Mouse (Mus musculus): ENCODE results near the gene Midn. TPM values are rescaled to one million over a fixed set of nuclear protein-coding genes. Genes with fewer than 3 reads are reported as not detected.

Midn gene
- polyA plus RNA-seq, 1 experiment from 2014 or later = 5.7 TPM

- Histone ChIP-seq H3K4me3 (no peak overlapping the region), H3K36me3 (peaks cover 79% of the 10 kb centered on the region), H3K4me1 (peaks cover 58% of the 10 kb centered on the region), H3K27me3 (replicated peaks) (peaks cover 11% of the 10 kb centered on the region), H3K27ac (no peak overlapping the region), H3K4me2 (no peak overlapping the region), H3K9me3 (replicated peaks) (no peaks in the 10 kb centered on the region), H3K9ac (no peak overlapping the region)
- WGBS (ENCODE audit: insufficient replicate concordance) = 81% methylated on average over 18 of the region's 18 CpGs
- ATAC-seq = no peak
Observed at GRCm38 (mm10) chr10:80130403-80131031, 17.6 kb upstream of the Midn start.

DNA sequence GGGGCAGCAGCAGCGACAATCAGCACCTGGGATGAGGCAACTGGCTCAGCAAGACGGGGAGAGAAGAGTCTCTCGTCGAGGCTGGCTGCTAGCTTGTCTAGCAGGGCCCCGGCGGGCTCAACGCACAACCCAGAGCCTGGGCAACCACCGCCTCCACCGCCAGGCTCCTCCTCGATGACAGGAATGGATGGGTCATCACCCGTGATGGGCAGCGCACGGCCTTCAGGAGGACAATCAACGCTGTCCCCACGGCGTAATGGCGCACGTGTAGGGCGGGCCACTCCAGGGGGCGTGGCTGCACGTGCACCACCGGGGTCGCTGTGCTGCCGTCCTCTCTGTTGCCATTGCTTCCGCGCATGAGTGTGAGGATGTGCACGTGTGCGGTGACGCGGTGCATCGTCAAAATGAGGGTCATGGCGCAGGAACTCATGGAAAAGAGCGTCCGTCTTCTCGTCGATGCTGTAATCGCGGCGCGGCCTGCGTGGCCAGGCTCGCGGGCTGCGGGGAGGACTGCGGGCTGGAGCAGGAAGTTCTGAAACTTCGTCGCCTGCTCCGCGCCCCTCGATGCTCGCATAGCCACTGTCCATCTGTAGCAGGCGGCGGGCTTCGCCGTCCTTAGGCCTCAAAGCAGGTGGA, 16.6 kb upstream of the Midn start:
- Histone ChIP-seq H3K36me3 (peaks cover 70% of the 10 kb centered on the region), H3K27me3 (replicated peaks) (peaks cover 20% of the 10 kb centered on the region), H3K4me1 (peaks cover 51% of the 10 kb centered on the region), H3K4me2 (peak overlapping the region; percentile 31), H3K27ac (no peak overlapping the region), H3K9me3 (replicated peaks) (no peaks in the 10 kb centered on the region), H3K4me3 (no peak overlapping the region), H3K9ac (no peak overlapping the region)
- ATAC-seq = no peak
- WGBS (ENCODE audit: insufficient replicate concordance) = 49% methylated on average over 55 of the region's 55 CpGs

DNA sequence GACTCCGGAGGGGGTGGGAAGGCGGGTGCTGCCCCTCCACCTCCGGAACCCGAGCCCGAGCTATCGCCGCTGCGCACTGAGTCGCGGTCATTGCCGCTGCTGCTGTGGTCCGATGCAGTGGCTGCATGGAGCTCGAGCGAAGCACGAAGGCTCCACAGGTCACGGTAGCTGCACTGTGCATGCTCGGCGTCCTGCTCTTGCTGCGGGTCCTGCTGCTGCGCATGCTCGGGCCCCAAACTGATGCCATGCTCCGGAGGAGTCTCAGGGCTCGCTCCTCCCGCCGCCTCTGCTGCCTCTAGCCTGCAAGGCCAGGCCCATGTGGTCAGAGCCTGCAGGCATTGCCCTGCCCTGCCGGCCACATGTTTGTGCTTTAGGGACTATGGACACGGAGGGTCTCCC, 16.1 kb upstream of the Midn start:
- peaks cover 51% of the 10 kb centered on the region for H3K4me1 ChIP-seq
- ATAC-seq = no peak
- H3K27me3 ChIP-seq (replicated peaks) = peaks cover 25% of the 10 kb centered on the region
- WGBS (ENCODE audit: insufficient replicate concordance) = 72% methylated on average over 27 of the region's 27 CpGs
- H3K27ac ChIP-seq = no peak overlapping the region
- H3K9me3 ChIP-seq (replicated peaks) = no peaks in the 10 kb centered on the region
- H3K36me3 ChIP-seq = peaks cover 65% of the 10 kb centered on the region
- no peak overlapping the region for H3K4me3 ChIP-seq
- no peak overlapping the region for H3K9ac ChIP-seq
- peak overlapping the region; percentile 31 for H3K4me2 ChIP-seq

DNA sequence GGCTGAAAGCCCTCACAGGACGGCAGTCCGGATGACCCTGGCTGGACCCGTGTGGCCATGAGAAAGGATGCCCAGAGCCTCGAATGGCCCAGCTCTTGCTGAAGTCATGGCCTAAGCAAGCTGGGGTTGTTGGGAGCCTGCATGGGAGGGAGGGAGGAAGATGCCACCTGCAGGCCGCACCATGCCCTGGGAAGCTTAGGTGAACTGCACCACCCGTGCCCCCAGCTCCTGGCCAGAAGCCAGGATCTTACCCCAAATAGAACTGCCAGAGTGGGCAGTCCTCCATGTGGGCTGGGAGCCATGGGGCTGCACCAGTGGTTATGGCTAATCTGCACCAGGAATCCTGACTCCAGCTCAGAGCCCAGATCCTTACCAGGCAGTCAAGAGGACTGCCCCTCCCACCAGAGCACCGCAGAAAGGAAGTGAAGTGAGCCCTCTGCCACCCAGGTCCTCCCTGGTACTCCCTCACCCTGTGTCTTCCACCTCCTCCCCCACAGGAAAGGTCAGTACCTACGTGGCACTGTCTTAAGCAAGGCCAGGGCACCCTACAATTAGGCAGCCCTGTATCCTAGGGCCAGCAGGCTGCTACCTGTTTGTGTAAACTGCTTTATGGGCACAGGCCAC, 14.7 kb upstream of the Midn start:
- no peak overlapping the region for H3K4me2 ChIP-seq
- H3K9ac ChIP-seq = no peak overlapping the region
- H3K9me3 ChIP-seq (replicated peaks) = no peaks in the 10 kb centered on the region
- H3K4me3 ChIP-seq = no peak overlapping the region
- H3K4me1 ChIP-seq = peaks cover 58% of the 10 kb centered on the region
- H3K36me3 ChIP-seq = peaks cover 51% of the 10 kb centered on the region
- peaks cover 39% of the 10 kb centered on the region for H3K27me3 ChIP-seq (replicated peaks)
- H3K27ac ChIP-seq = 0 out of 2 replicates have a peak overlapping the region, but pooled peaks have one; percentile 4
- ATAC-seq = no peak
- 66% methylated on average over 8 of the region's 8 CpGs for WGBS (ENCODE audit: insufficient replicate concordance)

- H3K4me1 ChIP-seq = peaks cover 62% of the 10 kb centered on the region
- no peak overlapping the region for H3K9ac ChIP-seq
- H3K36me3 ChIP-seq = peaks cover 40% of the 10 kb centered on the region
- no peaks in the 10 kb centered on the region for H3K9me3 ChIP-seq (replicated peaks)
- no peak overlapping the region for H3K27ac ChIP-seq
- no peak overlapping the region for H3K4me3 ChIP-seq
- peaks cover 50% of the 10 kb centered on the region for H3K27me3 ChIP-seq (replicated peaks)
- WGBS (ENCODE audit: insufficient replicate concordance) = 75% methylated on average over 9 of the region's 9 CpGs
- no peak for ATAC-seq
- no peak overlapping the region for H3K4me2 ChIP-seq
Observed at GRCm38 (mm10) chr10:80134421-80134820, 13.7 kb upstream of the Midn start.

- ATAC-seq = no peak
- H3K36me3 ChIP-seq = peaks cover 33% of the 10 kb centered on the region
- 80% methylated on average over 10 of the region's 10 CpGs for WGBS (ENCODE audit: insufficient replicate concordance)
- no peak overlapping the region for H3K27ac ChIP-seq
- peaks cover 62% of the 10 kb centered on the region for H3K4me1 ChIP-seq
- H3K4me2 ChIP-seq = no peak overlapping the region
- H3K27me3 ChIP-seq (replicated peaks) = peaks cover 56% of the 10 kb centered on the region
- no peak overlapping the region for H3K4me3 ChIP-seq
- no peak overlapping the region for H3K9ac ChIP-seq
- H3K9me3 ChIP-seq (replicated peaks) = no peaks in the 10 kb centered on the region
Observed at GRCm38 (mm10) chr10:80135161-80135560, 12.9 kb upstream of the Midn start.

DNA sequence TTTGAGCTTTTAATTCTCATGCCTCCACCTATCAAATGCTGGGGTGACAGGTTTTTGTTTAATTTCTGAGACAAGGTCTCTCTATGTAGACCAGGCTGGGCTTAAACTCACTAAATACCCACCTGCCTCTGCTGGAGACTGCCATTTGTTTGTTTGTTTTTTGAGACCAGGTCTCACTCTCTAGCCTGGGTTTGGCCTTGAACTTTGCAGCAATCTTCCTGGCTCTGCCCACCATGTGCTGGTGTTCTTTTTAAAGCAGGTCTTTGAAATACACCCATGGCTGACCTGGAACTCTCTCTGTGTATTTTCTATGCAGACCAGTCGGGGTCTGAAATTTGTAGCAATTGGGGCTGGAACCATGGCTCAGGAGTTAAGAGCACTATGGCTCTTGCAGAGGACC, 12.4 kb upstream of the Midn start:
- 67% methylated on average over 1 of the region's 1 CpGs for WGBS (ENCODE audit: insufficient replicate concordance)
- Histone ChIP-seq H3K36me3 (peaks cover 28% of the 10 kb centered on the region), H3K9me3 (replicated peaks) (no peaks in the 10 kb centered on the region), H3K4me2 (no peak overlapping the region), H3K27ac (no peak overlapping the region), H3K4me1 (peaks cover 62% of the 10 kb centered on the region), H3K4me3 (no peak overlapping the region), H3K9ac (no peak overlapping the region), H3K27me3 (replicated peaks) (peaks cover 56% of the 10 kb centered on the region)
- ATAC-seq = no peak

DNA sequence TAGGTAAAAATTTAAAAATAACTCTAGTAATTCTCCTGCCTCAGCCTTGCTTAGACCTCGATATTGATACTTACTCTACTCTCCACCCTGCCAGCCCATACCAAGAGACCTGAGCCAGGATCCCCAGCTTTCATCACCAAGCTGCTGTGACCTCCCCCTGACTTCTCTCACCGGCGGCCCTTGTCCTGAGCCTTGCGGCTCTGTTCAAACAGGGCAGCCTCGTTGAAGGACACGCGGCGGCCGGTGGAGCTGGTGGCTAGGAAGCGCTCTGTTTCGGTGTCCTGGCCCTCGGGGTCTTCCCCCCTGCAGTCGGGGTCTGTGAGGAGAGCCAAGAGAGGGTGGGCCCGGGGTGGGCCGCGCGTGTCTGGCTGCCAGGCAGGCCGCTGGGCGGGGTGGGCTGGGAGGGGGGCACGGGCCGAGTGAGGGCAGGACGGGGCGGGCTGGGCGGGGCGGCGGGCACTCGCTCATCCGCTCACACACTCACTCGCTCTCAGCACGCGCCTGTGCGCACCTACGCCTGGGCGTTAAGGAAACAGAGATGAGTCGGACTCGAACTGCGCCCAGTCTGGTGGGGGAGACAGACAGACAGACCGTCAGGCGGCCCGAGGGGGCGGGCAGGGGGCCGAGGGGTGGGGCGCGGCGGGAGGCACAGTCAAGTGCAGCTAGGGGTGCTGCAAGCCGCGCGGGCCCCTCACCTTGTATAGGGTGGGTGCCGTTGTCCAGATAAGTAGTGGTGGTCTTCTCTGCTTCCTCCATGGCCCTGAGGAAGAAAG, 11.7 kb upstream of the Midn start:
- WGBS (ENCODE audit: insufficient replicate concordance) = 27% methylated on average over 27 of the region's 49 CpGs
- H3K4me3 ChIP-seq = peak overlapping the region; percentile 65
- ATAC-seq = no peak
- peaks cover 61% of the 10 kb centered on the region for H3K4me1 ChIP-seq
- H3K36me3 ChIP-seq = peaks cover 21% of the 10 kb centered on the region
- H3K4me2 ChIP-seq = peak overlapping the region; percentile 97
- no peak overlapping the region for H3K27ac ChIP-seq
- H3K9me3 ChIP-seq (replicated peaks) = no peaks in the 10 kb centered on the region
- peaks cover 56% of the 10 kb centered on the region for H3K27me3 ChIP-seq (replicated peaks)
- H3K9ac ChIP-seq = 0 out of 2 replicates have a peak overlapping the region, but pooled peaks have one; percentile 40

DNA sequence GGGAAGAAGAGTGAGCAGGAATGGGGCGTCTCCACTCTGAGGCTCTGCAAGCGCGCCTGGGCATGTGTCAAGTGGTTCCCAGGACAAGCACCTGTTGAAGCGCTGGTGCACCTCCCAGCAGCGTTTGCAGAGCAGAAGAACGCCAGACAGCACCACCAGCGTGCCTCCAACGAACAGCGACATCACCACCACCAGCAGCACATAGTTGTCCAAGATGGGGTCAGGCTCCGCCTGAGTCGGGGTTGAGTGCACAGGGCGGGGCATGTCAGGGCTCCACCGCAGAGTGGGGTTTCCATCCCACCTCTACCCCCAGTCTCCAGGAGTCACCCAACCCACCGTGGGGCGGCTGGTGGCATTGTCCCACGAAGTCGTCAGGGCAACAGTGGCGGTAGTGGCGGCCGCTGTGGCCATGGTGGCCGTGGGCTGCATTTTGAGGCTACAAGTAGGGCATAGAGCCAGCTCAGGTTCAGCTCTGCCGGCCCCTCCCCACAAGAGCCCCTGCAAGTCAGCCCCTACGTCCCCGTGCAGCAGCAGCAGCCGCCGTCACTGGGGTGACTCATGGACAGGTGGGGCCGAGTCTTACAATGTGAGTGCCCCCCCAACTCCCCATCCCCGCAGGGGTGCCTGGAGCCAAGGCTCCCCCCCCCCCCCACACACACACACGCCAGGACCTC, 11.0 kb upstream of the Midn start:
- Histone ChIP-seq H3K9ac (peak overlapping the region; percentile 40; the same call in 1 of the 2 replicates), H3K27me3 (replicated peaks) (peaks cover 56% of the 10 kb centered on the region), H3K36me3 (peaks cover 13% of the 10 kb centered on the region), H3K9me3 (replicated peaks) (no peaks in the 10 kb centered on the region), H3K4me2 (peak overlapping the region; percentile 97), H3K4me1 (peaks cover 60% of the 10 kb centered on the region), H3K4me3 (peak overlapping the region; percentile 65), H3K27ac (no peak overlapping the region)
- WGBS (ENCODE audit: insufficient replicate concordance) = 5% methylated on average over 28 of the region's 29 CpGs
- ATAC-seq = no peak

DNA sequence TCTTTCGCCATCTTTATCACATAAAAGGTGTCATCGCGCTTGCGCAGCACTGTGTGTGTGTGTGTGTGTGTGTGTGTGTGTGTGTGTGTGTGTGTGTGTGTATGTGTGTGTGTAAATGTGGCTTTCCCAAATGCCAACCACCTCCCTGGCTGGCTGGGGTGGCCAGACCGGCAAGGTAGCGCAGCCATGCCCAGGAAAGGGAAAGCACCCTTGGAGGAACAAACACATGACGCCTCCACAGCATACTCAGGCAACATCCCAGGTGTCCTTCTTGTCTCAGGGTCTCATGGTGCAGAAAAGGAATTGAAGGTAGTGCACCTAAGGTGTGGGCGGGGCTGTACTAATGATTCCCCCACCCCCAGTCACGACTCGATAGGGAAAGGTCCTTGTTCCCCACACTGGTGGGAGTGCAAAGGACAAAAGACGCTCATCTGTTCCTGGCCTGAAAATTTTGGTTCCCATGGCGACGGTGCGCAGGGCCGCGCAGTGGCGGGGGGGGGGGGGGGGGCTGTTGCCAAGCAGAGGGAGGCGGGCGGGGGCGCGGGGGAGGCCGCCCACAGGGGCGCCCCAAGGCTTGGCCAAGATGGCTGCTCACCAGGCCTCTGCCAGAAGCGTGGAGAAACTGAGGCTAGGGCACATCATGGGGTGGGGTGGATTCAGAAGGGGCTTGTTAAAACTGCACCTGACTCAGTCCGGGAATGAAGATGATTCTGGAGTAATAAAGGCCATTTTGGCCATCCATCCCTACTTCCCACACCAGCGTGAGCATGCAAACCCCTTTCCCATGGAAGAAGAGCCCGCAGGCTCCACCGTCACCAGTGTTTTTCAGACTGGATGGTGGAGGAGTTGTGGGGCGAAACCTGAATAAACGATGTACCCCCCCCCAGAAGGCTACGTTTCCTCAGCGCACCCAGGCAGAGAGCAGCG, 10.2 kb upstream of the Midn start:
- peak overlapping the region; percentile 65 for H3K4me3 ChIP-seq
- no peak overlapping the region for H3K27ac ChIP-seq
- peaks cover 5% of the 10 kb centered on the region for H3K36me3 ChIP-seq
- peaks cover 64% of the 10 kb centered on the region for H3K4me1 ChIP-seq
- H3K27me3 ChIP-seq (replicated peaks) = peaks cover 56% of the 10 kb centered on the region
- H3K9me3 ChIP-seq (replicated peaks) = no peaks in the 10 kb centered on the region
- 8% methylated on average over 32 of the region's 33 CpGs for WGBS (ENCODE audit: insufficient replicate concordance)
- no peak for ATAC-seq
- H3K9ac ChIP-seq = peak overlapping the region; percentile 73
- H3K4me2 ChIP-seq = peak overlapping the region; percentile 97

All from liver, embryonic 12.5 days (tissue).